Comparison of ENCODE assay signal across 8 mouse cellular contexts in genomic region chr9:122311051-122311760, GRCm38 (mm10). TPM values are rescaled to one million over a fixed set of nuclear protein-coding genes. Genes with fewer than 3 reads are reported as not detected.
DNase-seq lines count a peak whose midpoint lies in the region; ATAC-seq and TF ChIP-seq lines count a peak whose summit lies in the region.

No protein-coding gene starts in this region.

- H3K36me3 ChIP-seq in hindbrain, embryonic 12.5 days, result no peaks in the 10 kb centered on the region
- H3K36me3 ChIP-seq in limb, embryonic 15.5 days, result no peaks in the 10 kb centered on the region

- no peak for TF ChIP-seq POLR2A in cortical plate, adult 2 months (IDR thresholded peaks at IDR 0.05; ENCODE audit: extremely low read depth, insufficient read depth, low read length)
- no peak for TF ChIP-seq POLR2A in olfactory bulb, adult 2 months (IDR thresholded peaks at IDR 0.05; ENCODE audit: insufficient read depth, low read depth, low read length)

- no peak overlapping the region for H3K27ac ChIP-seq in cortical plate, adult 2 months (ENCODE audit: insufficient read depth, low read length)
- H3K27ac ChIP-seq in hindbrain, embryonic 12.5 days, result peak overlapping the region; percentile 55; the same call in 1 of the 2 replicates
- peak overlapping the region; percentile 87 for H3K27ac ChIP-seq in limb, embryonic 15.5 days
- H3K27ac ChIP-seq in olfactory bulb, adult 2 months (ENCODE audit: insufficient read depth, low read depth, low read length), result no peak overlapping the region

- H3K27me3 ChIP-seq in hindbrain, embryonic 12.5 days, result no peaks in the 10 kb centered on the region
- no peaks in the 10 kb centered on the region for H3K27me3 ChIP-seq in limb, embryonic 15.5 days

- H3K4me2 ChIP-seq in hindbrain, embryonic 12.5 days (replicated peaks), result peak overlapping the region; percentile 60
- H3K4me2 ChIP-seq in limb, embryonic 15.5 days, result peak overlapping the region; percentile 55

- DNase-seq in embryo, embryonic 10 days (ENCODE audit: low spot score), result peak; percentile 29
- DNase-seq in embryo, embryonic 9.5 days (ENCODE audit: extremely low spot score), result no peak
- no peak for DNase-seq in gastrocnemius, postnatal 14 days

- H3K4me1 ChIP-seq in cortical plate, adult 2 months (ENCODE audit: control insufficient read depth, insufficient read depth, low read length), result no peaks in the 10 kb centered on the region
- H3K4me1 ChIP-seq in hindbrain, embryonic 12.5 days, result peaks cover 8% of the 10 kb centered on the region; the same call in 1 of the 2 replicates
- 0 out of 2 replicates have a peak, but pooled peaks cover 4% of the 10 kb centered on the region for H3K4me1 ChIP-seq in limb, embryonic 15.5 days
- H3K4me1 ChIP-seq in olfactory bulb, adult 2 months (ENCODE audit: control insufficient read depth, insufficient read depth, low read length), result peaks cover 3% of the 10 kb centered on the region

- H3K9ac ChIP-seq in hindbrain, embryonic 12.5 days, result peak overlapping the region; percentile 59
- no peak overlapping the region for H3K9ac ChIP-seq in limb, embryonic 15.5 days

- intact Hi-C loops in gastrocnemius, postnatal 14 days (cut with DNase I; ENCODE audit: low total_unique reads), result no loop called here

- ATAC-seq in hindbrain, embryonic 12.5 days (ENCODE audit: low FRiP score), result 0 out of 2 replicates have a peak, but pooled peaks have one; percentile 16
- ATAC-seq in limb, embryonic 15.5 days (ENCODE audit: insufficient number of reproducible peaks, low FRiP score, low TSS enrichment, low read depth), result no peak
- no peak for ATAC-seq in cerebellum, adult (ENCODE audit: insufficient number of reproducible peaks, low FRiP score, low TSS enrichment)

- peak overlapping the region; percentile 19; the same call in 1 of the 2 replicates for H3K4me3 ChIP-seq in cortical plate, adult 2 months (ENCODE audit: insufficient read depth, low read length)
- H3K4me3 ChIP-seq in hindbrain, embryonic 12.5 days, result peak overlapping the region; percentile 38
- peak overlapping the region; percentile 50 for H3K4me3 ChIP-seq in limb, embryonic 15.5 days
- H3K4me3 ChIP-seq in olfactory bulb, adult 2 months (ENCODE audit: insufficient read depth, low read depth, low read length), result peak overlapping the region; percentile 60; the same call in 1 of the 2 replicates

- 73% methylated on average over 7 of the region's 7 CpGs for WGBS in hindbrain, embryonic 12.5 days
- WGBS in limb, embryonic 15.5 days, result 57% methylated on average over 7 of the region's 7 CpGs
- WGBS in olfactory bulb, adult 2 months, result 77% methylated on average over 7 of the region's 7 CpGs

- TF ChIP-seq CTCF in cortical plate, adult 2 months (IDR thresholded peaks at IDR 0.05; ENCODE audit: extremely low read depth, insufficient read depth, low read length), result no peak
- no peak for TF ChIP-seq CTCF in olfactory bulb, adult 2 months (IDR thresholded peaks at IDR 0.05; ENCODE audit: insufficient read depth, low read depth, low read length)

- no peaks in the 10 kb centered on the region for H3K9me3 ChIP-seq in hindbrain, embryonic 12.5 days (replicated peaks)
- no peaks in the 10 kb centered on the region for H3K9me3 ChIP-seq in limb, embryonic 15.5 days

RNA-seq across cellular contexts. Expression of gene Ano10, which starts 17.0 kb away (rescaled TPM):
- polyA plus RNA-seq in cortical plate, adult 2 months (2012; rRNA removed), result 31.3 and 33.2 TPM in 2 replicates
- polyA plus RNA-seq in hindbrain, embryonic 12.5 days (2016; fragmentation: Nextera tagmentation; extraction: Ambion mirVana), result 52.3 and 53.6 TPM in 2 replicates
- 46.1 and 51.2 TPM in 2 replicates for polyA plus RNA-seq in limb, embryonic 15.5 days (2015; fragmentation: Nextera tagmentation; extraction: Ambion mirVana)
- not detected in 2 replicates for polyA plus RNA-seq in olfactory bulb, adult 2 months (2012; ENCODE audit: insufficient read depth, insufficient read length, low replicate concordance, missing spikeins)
- 10 to 100 TPM; 36.6 to 39.4 TPM for total RNA-seq in gastrocnemius, postnatal 14 days (2021)

RNA-seq across cellular contexts. Expression of gene Abhd5, which starts 40.2 kb away (rescaled TPM):
- 22.4 and 23.7 TPM in 2 replicates for polyA plus RNA-seq in cortical plate, adult 2 months (2012; rRNA removed)
- 22.5 and 24.2 TPM in 2 replicates for polyA plus RNA-seq in hindbrain, embryonic 12.5 days (2016; fragmentation: Nextera tagmentation; extraction: Ambion mirVana)
- 44.8 and 47.3 TPM in 2 replicates for polyA plus RNA-seq in limb, embryonic 15.5 days (2015; fragmentation: Nextera tagmentation; extraction: Ambion mirVana)
- polyA plus RNA-seq in olfactory bulb, adult 2 months (2012; ENCODE audit: insufficient read depth, insufficient read length, low replicate concordance, missing spikeins), result not detected in 2 replicates
- 10 to 100 TPM; 26.0 to 26.3 TPM for total RNA-seq in gastrocnemius, postnatal 14 days (2021)

Comparison
In these comparisons a context has a peak if more than half of its experiments do, and no peak if none do; other contexts are left out.
1. H3K27ac ChIP-seq: peak in hindbrain, embryonic 12.5 days (single experiment) and limb, embryonic 15.5 days (single experiment); none in cortical plate, adult 2 months (single experiment) and olfactory bulb, adult 2 months (single experiment).
2. RNA of gene Ano10, which starts 17.0 kb away (polyA plus RNA-seq): 52.3 to 53.6 TPM in hindbrain, embryonic 12.5 days, 46.1 to 51.2 TPM in limb, embryonic 15.5 days and 31.3 to 33.2 TPM in cortical plate, adult 2 months; not detected in olfactory bulb, adult 2 months; every median in the first group is over 10 times any median in the second.
3. RNA of gene Abhd5, which starts 40.2 kb away (polyA plus RNA-seq): 44.8 to 47.3 TPM in limb, embryonic 15.5 days, 22.4 to 23.7 TPM in cortical plate, adult 2 months and 22.5 to 24.2 TPM in hindbrain, embryonic 12.5 days; not detected in olfactory bulb, adult 2 months; every median in the first group is over 10 times any median in the second.
4. Peak in every context shown above with its lines, with median percentiles within 50 percentile points of each other: H3K4me3 ChIP-seq.